Mouse (Mus musculus): ENCODE results near the gene Zfp68. TPM values are rescaled to one million over a fixed set of nuclear protein-coding genes. Genes with fewer than 3 reads are reported as not detected.
A peak's percentile ranks its signal among the peaks of the same experiment; 100 is the strongest.
"Not testable (repeated sequence)": the region's sequence is repeated elsewhere in the genome, so short reads cannot be mapped to it uniquely, and the experiment has no call there.

Zfp68 gene
- 10 to 100 TPM in 1 of 2 experiments, 1 to 10 TPM in 1; 10.0 to 14.3 TPM for total RNA-seq (2021)
- long read RNA-seq, experiment 1, full-length matches to known transcripts, result 12 of 16 reads
- long read RNA-seq, experiment 1, partial matches to known transcripts, result 3 of 16 reads
- long read RNA-seq, experiment 1, other reads (novel, unspliced or antisense), result 1 of 16 reads
- long read RNA-seq, experiment 2, full-length matches to known transcripts, result 21 of 24 reads
- long read RNA-seq, experiment 2, partial matches to known transcripts, result 0 of 24 reads
- long read RNA-seq, experiment 2, other reads (novel, unspliced or antisense), result 3 of 24 reads

DNA sequence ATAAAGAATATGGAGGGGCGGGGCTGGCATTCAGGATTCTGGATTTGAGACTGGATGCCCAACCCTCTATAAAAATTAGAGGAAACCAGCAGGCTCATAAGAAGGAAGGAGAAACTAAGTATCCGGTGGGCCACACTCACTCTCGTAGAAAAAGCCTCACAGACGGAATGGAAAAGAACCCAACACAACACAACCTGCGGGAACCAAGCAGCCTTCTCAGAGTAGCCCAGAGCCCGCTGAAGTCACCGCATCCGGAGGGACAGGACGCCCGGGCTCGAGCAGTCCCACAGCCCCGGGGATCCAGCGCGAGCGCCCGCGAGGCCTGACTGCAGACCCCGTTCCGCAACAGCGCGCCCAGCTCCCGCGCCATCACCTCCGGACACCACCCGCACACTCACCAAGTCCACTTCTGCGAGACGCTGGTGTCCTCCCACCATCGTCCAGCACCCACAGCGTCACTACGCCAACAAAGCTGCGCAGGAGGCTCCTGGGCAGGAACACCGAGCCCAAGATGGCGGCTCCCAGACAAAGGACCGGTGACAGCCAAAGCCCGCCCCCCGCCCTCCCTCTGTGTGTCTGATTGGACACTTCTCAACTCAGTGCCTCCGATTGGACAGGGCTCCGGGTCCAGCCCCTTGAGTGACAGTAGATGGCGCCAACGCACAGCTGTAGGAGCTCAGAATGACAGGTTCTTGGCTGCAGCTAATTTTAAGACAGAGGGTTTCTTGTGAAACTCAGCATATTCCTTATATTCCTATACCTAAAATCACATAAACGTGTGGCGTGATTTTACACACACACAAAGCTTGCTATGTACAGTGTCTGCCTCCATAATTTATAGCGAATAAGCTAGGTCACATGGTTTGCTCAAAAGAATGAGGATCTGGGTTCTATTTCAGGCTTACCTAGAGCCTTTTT lies at the start of gene Zfp68:
Gene Zfp68 (minus strand): TSS at position 551 of the 918 bp plus-strand sequence.
- intact Hi-C loops (cut with DNase I), result no loop called here
- peak; percentile 80 to 90 for DNase-seq

DNA sequence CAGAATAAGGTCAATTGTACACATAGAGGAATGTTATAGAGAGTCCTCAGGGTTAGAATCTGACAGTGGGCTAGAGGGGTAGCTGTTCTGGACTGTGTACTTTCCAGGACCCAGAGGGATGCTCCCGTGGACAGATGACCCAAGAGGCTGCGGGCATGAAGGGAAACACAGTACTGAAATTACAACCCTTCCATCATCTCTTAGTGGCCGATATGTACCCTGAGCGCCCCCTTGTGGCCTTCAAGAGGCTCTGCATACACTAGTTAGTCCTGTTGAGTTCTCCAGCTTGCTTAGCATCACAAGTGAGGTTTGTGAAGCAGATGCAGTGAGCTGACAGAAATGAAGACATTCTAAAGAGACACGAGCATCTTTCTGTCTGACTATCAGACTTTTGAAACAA lies 39.4 kb upstream of the Zfp68 start:
- intact Hi-C loops (cut with DNase I), result no loop called here
- DNase-seq, result no peak

DNA sequence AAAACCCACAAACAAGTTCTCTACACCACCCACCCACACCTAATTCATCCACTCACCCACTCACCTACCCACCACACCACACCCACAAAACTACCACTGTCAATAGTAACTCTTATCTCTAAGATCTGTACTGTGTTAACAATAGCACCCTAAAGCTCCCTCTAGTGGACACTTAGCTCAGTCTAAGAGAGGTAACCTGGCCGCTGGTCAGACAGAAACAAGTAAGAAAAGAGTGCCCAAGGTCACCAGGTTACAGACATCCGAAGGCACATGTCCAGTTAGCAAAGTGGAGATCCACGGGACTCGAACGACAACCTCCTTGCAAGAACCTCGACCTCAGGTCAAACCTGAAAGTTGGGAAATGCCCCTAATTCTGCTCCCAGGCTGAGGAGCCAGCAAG lies 38.3 kb upstream of the Zfp68 start:
- DNase-seq, result no peak
- intact Hi-C loops (cut with DNase I), result no loop called here

DNA sequence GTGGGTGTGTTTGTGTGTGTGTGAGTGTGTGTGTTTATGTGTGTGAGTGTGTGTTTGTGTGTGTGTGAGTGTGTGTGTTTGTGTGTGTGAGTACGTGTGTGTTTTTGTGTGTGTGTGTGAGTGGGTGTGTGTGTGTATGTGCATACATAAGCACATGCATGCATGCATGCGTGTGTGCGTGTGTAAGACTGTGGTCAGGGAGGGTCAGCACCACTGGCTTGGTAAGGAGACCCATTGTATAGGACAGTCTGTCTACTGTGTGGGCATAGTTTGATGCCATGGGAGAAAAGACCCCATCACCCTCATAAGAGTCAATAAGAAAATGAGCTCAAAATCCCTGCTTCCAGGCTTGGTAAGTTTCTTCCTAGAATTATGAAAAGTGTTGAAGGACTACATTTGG lies 37.8 kb upstream of the Zfp68 start:
- no peak for DNase-seq
- intact Hi-C loops (cut with DNase I), result no loop called here

DNA sequence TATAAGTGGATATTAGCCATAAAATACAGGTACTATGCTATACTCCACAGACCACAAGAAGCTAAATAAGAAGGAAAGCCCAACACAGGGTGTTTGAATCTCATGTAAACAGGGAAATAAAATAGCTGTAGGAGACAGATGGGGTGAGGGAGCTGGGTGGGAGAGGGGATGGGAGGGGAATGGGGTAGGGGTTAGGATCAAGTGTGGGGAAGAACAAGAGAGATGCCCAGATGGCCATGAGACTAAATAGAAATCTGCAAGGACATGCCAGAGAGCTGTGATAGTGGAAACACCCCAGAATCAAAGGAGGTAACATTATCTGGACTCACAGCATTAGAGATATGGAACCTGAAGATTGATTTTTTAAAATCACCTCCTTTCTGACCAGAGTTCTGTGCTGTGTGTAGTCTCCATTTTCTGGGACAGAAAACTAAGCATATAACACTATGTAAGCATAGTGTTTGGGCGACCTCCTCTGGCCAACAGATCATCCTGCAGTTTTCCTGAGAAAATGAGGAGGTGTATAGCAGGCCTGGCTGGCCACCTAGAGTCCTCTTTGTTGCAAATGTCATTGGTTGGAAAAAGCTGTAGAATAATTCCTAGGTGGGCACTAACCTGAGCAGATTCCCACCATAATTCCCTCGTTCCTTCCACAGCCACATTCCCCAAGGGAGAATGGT lies 37.1 kb upstream of the Zfp68 start:
- intact Hi-C loops (cut with DNase I), result no loop called here
- DNase-seq, result peak in 1 of 2 experiments; percentile 7

DNA sequence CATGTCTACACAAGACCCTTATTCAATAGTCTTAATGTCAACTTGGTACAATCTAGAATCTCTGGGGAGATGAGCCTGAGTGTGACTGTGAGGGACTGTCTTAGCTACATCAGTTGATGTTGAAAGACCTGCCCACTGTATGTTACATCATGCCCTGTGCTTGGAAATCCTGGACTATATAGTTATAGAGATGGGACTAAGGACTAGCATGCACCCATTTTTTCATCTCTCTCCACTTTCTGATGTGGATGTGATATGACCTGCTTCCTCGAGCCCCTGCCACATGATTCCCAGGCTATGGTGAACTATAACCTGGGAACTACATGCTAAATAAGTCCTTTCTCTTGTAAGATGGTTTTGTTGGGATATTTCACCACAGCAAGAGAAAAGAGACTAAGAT lies 33.4 kb upstream of the Zfp68 start:
- DNase-seq, result no peak
- intact Hi-C loops (cut with DNase I), result no loop called here

GRCm38 (mm10) chr5:138641761-138642160 lies 22.2 kb upstream of the Zfp68 start:
- intact Hi-C loops (cut with DNase I), result no loop called here
- no peak for DNase-seq

- intact Hi-C loops (cut with DNase I), result no loop called here
- no peak for DNase-seq
These were observed 21.5 kb upstream of the Zfp68 start for GRCm38 (mm10) chr5:138641081-138641480.

DNA sequence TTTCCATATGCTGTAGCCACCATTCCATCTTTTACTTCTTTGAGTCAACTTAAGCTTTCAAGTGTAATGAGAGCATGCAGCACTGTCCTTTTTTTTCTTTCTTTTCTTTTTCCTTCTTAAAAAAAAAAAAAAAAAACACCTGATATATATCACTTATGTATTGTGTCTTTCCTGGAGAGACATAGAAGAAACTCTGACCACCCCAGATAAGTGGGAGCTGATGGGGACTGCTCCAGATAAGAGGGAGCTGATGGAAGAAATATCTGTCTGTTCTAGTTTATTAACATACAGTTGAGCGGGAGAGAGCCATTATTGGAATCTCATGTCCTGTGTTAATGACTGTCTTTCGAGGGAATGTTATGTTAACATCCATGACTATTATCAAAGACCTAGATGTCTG lies 16.9 kb upstream of the Zfp68 start:
- intact Hi-C loops (cut with DNase I), result no loop called here

DNA sequence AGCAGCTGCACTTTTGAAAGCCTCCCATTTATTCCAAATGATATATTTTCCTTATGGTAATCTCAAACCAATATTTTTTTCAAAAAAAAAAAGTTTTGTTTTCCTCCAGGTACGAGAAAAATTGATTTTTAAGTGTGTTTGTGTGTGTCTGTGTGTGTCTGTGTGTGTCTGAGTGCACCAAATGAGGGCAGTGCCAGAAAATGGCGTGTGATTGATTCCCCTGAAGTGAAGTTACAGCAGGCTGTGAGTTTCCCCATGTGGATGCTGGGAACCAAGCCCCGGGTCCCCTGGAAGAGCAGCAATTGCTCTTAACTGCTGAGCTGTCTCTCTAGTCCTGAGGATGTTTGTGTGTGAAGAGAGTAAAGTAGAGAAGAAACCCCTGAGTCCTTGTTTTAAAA lies 3.9 kb upstream of the Zfp68 start:
- no peak for DNase-seq
- intact Hi-C loops (cut with DNase I), result no loop called here

More for the DNA sequence above, 16.9 kb upstream of the Zfp68 start:
- no peak for DNase-seq

DNA sequence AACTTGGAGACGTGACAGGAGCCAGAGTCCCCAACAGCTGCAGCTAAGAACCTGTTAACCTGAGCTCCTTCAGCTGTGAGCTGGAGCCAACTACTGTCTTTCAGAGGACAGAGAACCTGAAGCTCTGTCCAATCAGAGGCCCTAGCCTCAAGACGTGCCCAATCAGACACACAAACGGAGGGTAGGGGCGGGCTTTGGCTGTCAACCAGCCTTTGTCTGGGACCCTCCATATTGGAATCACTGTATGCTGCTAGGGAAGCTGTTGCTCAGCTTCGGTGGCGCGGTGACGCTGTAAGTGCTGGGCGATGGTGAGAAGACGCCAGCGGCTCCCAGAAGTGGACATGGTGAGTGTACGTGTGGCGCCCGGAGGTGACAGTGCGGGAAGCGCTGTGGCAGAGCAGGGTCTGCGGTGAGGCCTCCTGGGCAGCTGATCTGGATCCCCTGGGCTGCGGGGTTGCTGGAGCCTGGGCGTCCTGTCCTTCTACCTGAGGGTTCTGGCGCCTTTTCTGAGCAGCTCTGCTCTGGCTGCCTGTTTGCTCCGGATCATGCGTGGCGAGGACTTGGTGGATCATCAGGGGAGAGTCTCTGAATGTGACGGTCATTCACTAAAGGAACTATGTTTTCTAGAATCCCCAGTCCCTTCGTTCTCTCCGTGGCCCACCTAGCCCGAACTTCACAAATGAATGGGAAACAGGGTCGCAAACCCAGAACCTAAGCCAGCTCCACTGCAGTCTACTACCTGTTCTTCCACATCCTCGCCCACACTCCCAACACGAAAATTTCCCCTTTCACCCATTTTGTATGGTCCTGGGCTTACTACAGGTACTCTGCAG lies 3.3 kb upstream of the Zfp68 start, which contains the start of gene A430033K04Rik:
Gene A430033K04Rik (plus strand): TSS at position 215 of the 833 bp plus-strand sequence.
- intact Hi-C loops (cut with DNase I), result no loop called here
- peak; percentile 91 to 92 for DNase-seq

GRCm38 (mm10) chr5:138620836-138621235 lies 1.3 kb upstream of the Zfp68 start:
- no peak for DNase-seq
- intact Hi-C loops (cut with DNase I), result no loop called here

DNA sequence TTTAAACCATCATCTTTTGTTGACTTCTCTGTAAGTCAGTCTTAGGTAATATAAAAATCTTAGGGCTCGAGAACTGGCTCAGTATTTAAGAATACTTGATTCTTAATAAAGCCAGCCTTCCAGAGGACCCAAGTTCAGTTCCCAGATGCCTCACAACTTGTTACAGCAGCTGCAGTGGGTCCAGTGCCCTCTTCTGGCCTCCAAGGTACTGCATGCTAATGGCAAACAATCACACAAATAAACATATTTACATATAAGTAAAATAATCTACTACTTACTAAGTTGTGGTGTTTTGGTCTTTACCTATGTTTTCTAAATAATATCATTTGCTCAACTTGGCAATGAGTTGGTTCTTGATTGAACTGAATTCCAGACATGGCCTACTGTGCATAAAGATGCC lies 1.2 kb downstream of the Zfp68 start:
- intact Hi-C loops (cut with DNase I), result no loop called here

GRCm38 (mm10) chr5:138587396-138587795 lies 32.2 kb downstream of the Zfp68 start:
- DNase-seq, result no peak
- intact Hi-C loops (cut with DNase I), result no loop called here

More for the DNA sequence above, 1.2 kb downstream of the Zfp68 start:
- DNase-seq, result no peak

DNA sequence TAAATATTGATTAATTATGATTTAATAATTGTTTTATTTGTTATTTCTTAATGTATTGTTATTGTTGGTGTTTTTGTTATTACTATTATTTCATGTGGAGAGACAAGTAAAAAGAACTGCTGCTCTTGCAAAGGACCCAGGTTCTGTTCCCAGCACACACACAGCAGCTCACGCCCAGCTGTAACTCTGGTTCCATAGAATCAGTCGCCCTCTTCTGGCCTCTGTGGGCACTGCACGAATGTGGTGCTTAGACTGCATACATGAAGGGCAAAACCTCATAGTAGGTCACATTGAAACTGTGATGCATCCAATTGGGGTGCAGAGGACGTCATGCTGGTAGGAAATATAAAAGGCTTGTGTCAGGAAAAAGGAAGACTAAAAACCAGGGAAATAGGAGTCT lies 47.9 kb downstream of the Zfp68 start:
- intact Hi-C loops (cut with DNase I), result no loop called here
- no peak for DNase-seq

DNA sequence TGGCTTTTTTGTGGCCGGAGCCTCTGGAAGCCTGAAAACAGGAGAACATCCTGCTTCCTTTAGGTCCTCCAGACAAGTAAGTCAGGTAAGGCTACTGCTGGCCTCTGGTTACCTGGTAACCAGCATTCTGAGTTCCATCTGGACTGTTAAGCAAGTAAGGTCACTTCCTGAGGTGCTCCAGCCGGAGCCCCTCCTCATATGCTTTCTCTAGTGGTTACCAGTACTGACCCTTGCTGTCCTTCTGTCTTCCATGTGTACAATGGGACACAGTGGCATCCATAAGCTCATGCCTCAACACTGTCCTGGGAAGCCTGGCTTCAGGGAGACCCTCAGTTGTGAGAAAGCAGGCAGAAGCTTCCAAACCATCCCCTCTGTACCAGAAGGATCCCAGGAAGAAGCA lies 54.9 kb downstream of the Zfp68 start, which contains the start of gene 1700123K08Rik:
Gene 1700123K08Rik (minus strand): TSS at position 101 of the 400 bp plus-strand sequence.
- intact Hi-C loops (cut with DNase I); DNase-seq: not testable (repeated sequence)
